In genomic region chr2:163417830-163418229, GRCm38 (mm10) we compare ENCODE assay signal across 9 mouse cellular contexts. TPM values are rescaled to one million over a fixed set of nuclear protein-coding genes. Genes with fewer than 3 reads are reported as not detected.
DNase-seq lines count a peak whose midpoint lies in the region; ATAC-seq and TF ChIP-seq lines count a peak whose summit lies in the region.
"Had no signal": no experiment of that assay in that cellular context is flagged by ENCODE, and none has a peak within 500 bp of the region (broad histone marks: within the 10 kb centered on the region; RNA-seq: fewer than 3 reads in every experiment).

No protein-coding gene starts in this region.

- H3K9me3 ChIP-seq in embryonic facial prominence, embryonic 14.5 days (ENCODE audit: control insufficient read depth, low read length): no peaks in the 10 kb centered on the region
- H3K9me3 ChIP-seq in intestine, embryonic 15.5 days: no peaks in the 10 kb centered on the region
- H3K9me3 ChIP-seq in midbrain, postnatal 0 days (ENCODE audit: low read length): no peaks in the 10 kb centered on the region

- no peaks in the 10 kb centered on the region for H3K27me3 ChIP-seq in embryonic facial prominence, embryonic 14.5 days (replicated peaks; ENCODE audit: control insufficient read depth, insufficient read depth, low read length)
- no peaks in the 10 kb centered on the region for H3K27me3 ChIP-seq in intestine, embryonic 15.5 days (replicated peaks)
- no peaks in the 10 kb centered on the region for H3K27me3 ChIP-seq in midbrain, postnatal 0 days (ENCODE audit: insufficient read depth, low read length)

- H3K36me3 ChIP-seq in embryonic facial prominence, embryonic 14.5 days (ENCODE audit: control insufficient read depth, insufficient read depth, low read length): peaks cover 18% of the 10 kb centered on the region
- H3K36me3 ChIP-seq in intestine, embryonic 15.5 days: peaks cover 6% of the 10 kb centered on the region; the same call in 1 of the 2 replicates
- H3K36me3 ChIP-seq in midbrain, postnatal 0 days (ENCODE audit: insufficient read depth, low read length): peaks cover 3% of the 10 kb centered on the region; the same call in 1 of the 2 replicates

- no peak for DNase-seq in left cerebral cortex, adult 2 months (ENCODE audit: extremely low spot score in 1 of 2, low spot score in 2 of 2)
- DNase-seq in left cerebral cortex, adult 18-20 months (ENCODE audit: low spot score in 2 of 2): no peak
- no peak for DNase-seq in embryonic facial prominence, embryonic 14.5 days (ENCODE audit: low spot score)
- no peak for DNase-seq in midbrain, postnatal 0 days (ENCODE audit: low spot score)
- no peak for DNase-seq in frontal cortex, postnatal 25 days (ENCODE audit: low spot score in 2 of 2)
- DNase-seq in adrenal gland, adult 2 months: no peak
- DNase-seq in yolk sac, embryonic 10.5 days (ENCODE audit: low spot score): no peak
- DNase-seq: lung, adult 18-20 months had no signal

- H3K4me1 ChIP-seq in embryonic facial prominence, embryonic 14.5 days (ENCODE audit: control insufficient read depth, insufficient read depth, low read length): peaks cover 17% of the 10 kb centered on the region
- peaks cover 13% of the 10 kb centered on the region for H3K4me1 ChIP-seq in intestine, embryonic 15.5 days (replicated peaks)
- H3K4me1 ChIP-seq in midbrain, postnatal 0 days (ENCODE audit: insufficient read depth, low read length): peaks cover 15% of the 10 kb centered on the region

- H3K9ac ChIP-seq in embryonic facial prominence, embryonic 14.5 days (ENCODE audit: low read depth, low read length): peak overlapping the region; percentile 94
- H3K9ac ChIP-seq in intestine, embryonic 15.5 days: peak overlapping the region; percentile 93; the same call in 1 of the 2 replicates
- H3K9ac ChIP-seq in midbrain, postnatal 0 days (replicated peaks; ENCODE audit: low read length, poor library complexity, severe bottlenecking): no peak overlapping the region

- peak overlapping the region; percentile 85 for H3K4me2 ChIP-seq in embryonic facial prominence, embryonic 14.5 days (ENCODE audit: low read depth, low read length)
- H3K4me2 ChIP-seq in intestine, embryonic 15.5 days (replicated peaks): peak overlapping the region; percentile 64
- peak overlapping the region; percentile 82; the same call in 1 of the 2 replicates for H3K4me2 ChIP-seq in midbrain, postnatal 0 days (ENCODE audit: low read depth, low read length, poor library complexity, severe bottlenecking)

- intact Hi-C loops in left cerebral cortex, adult 2 months (cut with DNase I): no loop called here

- no peak for TF ChIP-seq CTCF in left cerebral cortex, adult 2 months (IDR thresholded peaks at IDR 0.05)
- no peak for TF ChIP-seq CTCF in midbrain, postnatal 0 days (IDR thresholded peaks at IDR 0.05)

- H3K27ac ChIP-seq in left cerebral cortex, adult 2 months: no peak overlapping the region
- no peak overlapping the region for H3K27ac ChIP-seq in embryonic facial prominence, embryonic 14.5 days (replicated peaks; ENCODE audit: low read depth, low read length)
- H3K27ac ChIP-seq in intestine, embryonic 15.5 days: no peak overlapping the region
- H3K27ac ChIP-seq in midbrain, postnatal 0 days (ENCODE audit: low read depth, low read length): no peak overlapping the region

- H3K4me3 ChIP-seq in left cerebral cortex, adult 2 months: peak overlapping the region; percentile 83; the same call in 1 of the 2 replicates
- peak overlapping the region; percentile 95 for H3K4me3 ChIP-seq in embryonic facial prominence, embryonic 14.5 days (ENCODE audit: low read depth, low read length)
- H3K4me3 ChIP-seq in intestine, embryonic 15.5 days (replicated peaks): peak overlapping the region; percentile 98
- H3K4me3 ChIP-seq in midbrain, postnatal 0 days (ENCODE audit: low read depth, low read length): peak overlapping the region; percentile 94; the same call in 1 of the 2 replicates

- no peak for ATAC-seq in embryonic facial prominence, embryonic 14.5 days (ENCODE audit: low read depth)
- ATAC-seq in intestine, embryonic 15.5 days: no peak
- no peak for ATAC-seq in midbrain, postnatal 0 days (ENCODE audit: low FRiP score)

RNA-seq across cellular contexts. Expression of gene Oser1, which starts 6.7 kb away (rescaled TPM):
- 10 to 100 TPM; 20.7 to 23.8 TPM for total RNA-seq in left cerebral cortex, adult 2 months (2021)
- total RNA-seq in left cerebral cortex, adult 18-20 months (2021): 10 to 100 TPM; 22.2 to 25.0 TPM
- 79.0 and 82.1 TPM in 2 replicates for polyA plus RNA-seq in embryonic facial prominence, embryonic 14.5 days (2014; fragmentation: Nextera tagmentation; extraction: Ambion mirVana)
- polyA plus RNA-seq in intestine, embryonic 15.5 days (2015; fragmentation: Nextera tagmentation; extraction: Ambion mirVana): 83.2 and 87.4 TPM in 2 replicates
- total RNA-seq in midbrain, postnatal 0 days (2014; rRNA removed): 27.6 and 29.9 TPM in 2 replicates
- 63.8 and 64.7 TPM in 2 replicates for polyA plus RNA-seq in midbrain, postnatal 0 days (2015; fragmentation: Nextera tagmentation; extraction: Ambion mirVana)
- 10 to 100 TPM; 29.2 to 49.2 TPM for total RNA-seq in adrenal gland, adult 2 months (2021)
- 3.0 TPM in 2 replicates for polyA plus RNA-seq in adrenal gland, adult 2 months (2012; rRNA removed)

RNA-seq across cellular contexts. Expression of gene Jph2, which starts 20.0 kb away (rescaled TPM):
- total RNA-seq in left cerebral cortex, adult 2 months (2021): under 1 TPM; 0.63 to 0.81 TPM
- total RNA-seq in left cerebral cortex, adult 18-20 months (2021): under 1 TPM; 0.56 to 0.58 TPM
- 3.5 and 4.1 TPM in 2 replicates for polyA plus RNA-seq in embryonic facial prominence, embryonic 14.5 days (2014; fragmentation: Nextera tagmentation; extraction: Ambion mirVana)
- 8.5 and 9.8 TPM in 2 replicates for polyA plus RNA-seq in intestine, embryonic 15.5 days (2015; fragmentation: Nextera tagmentation; extraction: Ambion mirVana)
- total RNA-seq in midbrain, postnatal 0 days (2014; rRNA removed): 2.3 and 3.5 TPM in 2 replicates
- polyA plus RNA-seq in midbrain, postnatal 0 days (2015; fragmentation: Nextera tagmentation; extraction: Ambion mirVana): 1.5 and 2.2 TPM in 2 replicates
- total RNA-seq in adrenal gland, adult 2 months (2021): 1 to 10 TPM; 3.1 to 6.2 TPM
- polyA plus RNA-seq in adrenal gland, adult 2 months (2012; rRNA removed): 8.2 and 8.3 TPM in 2 replicates

RNA-seq across cellular contexts. Expression of gene Gdap1l1, which starts 20.4 kb away (rescaled TPM):
- total RNA-seq in left cerebral cortex, adult 2 months (2021): 10 to 100 TPM; 67.7 to 70.7 TPM
- 10 to 100 TPM; 71.5 to 73.3 TPM for total RNA-seq in left cerebral cortex, adult 18-20 months (2021)
- 6.2 and 6.9 TPM in 2 replicates for polyA plus RNA-seq in embryonic facial prominence, embryonic 14.5 days (2014; fragmentation: Nextera tagmentation; extraction: Ambion mirVana)
- polyA plus RNA-seq in intestine, embryonic 15.5 days (2015; fragmentation: Nextera tagmentation; extraction: Ambion mirVana): 5.9 and 6.1 TPM in 2 replicates
- 150 and 182 TPM in 2 replicates for total RNA-seq in midbrain, postnatal 0 days (2014; rRNA removed)
- 147 and 155 TPM in 2 replicates for polyA plus RNA-seq in midbrain, postnatal 0 days (2015; fragmentation: Nextera tagmentation; extraction: Ambion mirVana)
- total RNA-seq in adrenal gland, adult 2 months (2021): 1 to 10 TPM; 2.2 to 4.2 TPM
- 6.5 and 8.7 TPM in 2 replicates for polyA plus RNA-seq in adrenal gland, adult 2 months (2012; rRNA removed)

RNA-seq across cellular contexts. Expression of gene Fitm2, which starts 54.6 kb away (rescaled TPM):
- total RNA-seq in left cerebral cortex, adult 2 months (2021): 10 to 100 TPM; 19.2 to 20.2 TPM
- 10 to 100 TPM; 20.1 to 20.8 TPM for total RNA-seq in left cerebral cortex, adult 18-20 months (2021)
- 11.3 and 12.6 TPM in 2 replicates for polyA plus RNA-seq in embryonic facial prominence, embryonic 14.5 days (2014; fragmentation: Nextera tagmentation; extraction: Ambion mirVana)
- 10.4 and 10.8 TPM in 2 replicates for polyA plus RNA-seq in intestine, embryonic 15.5 days (2015; fragmentation: Nextera tagmentation; extraction: Ambion mirVana)
- 24.5 and 29.9 TPM in 2 replicates for total RNA-seq in midbrain, postnatal 0 days (2014; rRNA removed)
- 15.3 and 15.4 TPM in 2 replicates for polyA plus RNA-seq in midbrain, postnatal 0 days (2015; fragmentation: Nextera tagmentation; extraction: Ambion mirVana)
- total RNA-seq in adrenal gland, adult 2 months (2021): 100 to 1,000 TPM in 1 of 2 experiments, 10 to 100 TPM in 1; 88.8 to 102 TPM
- 58.7 and 60.9 TPM in 2 replicates for polyA plus RNA-seq in adrenal gland, adult 2 months (2012; rRNA removed)

Comparison
In these comparisons a context has a peak if more than half of its experiments do, and no peak if none do; other contexts are left out.
1. RNA of gene Gdap1l1, which starts 20.4 kb away (total RNA-seq): 150 to 182 TPM in midbrain, postnatal 0 days, 71.5 to 73.3 TPM in left cerebral cortex, adult 18-20 months and 67.7 to 70.7 TPM in left cerebral cortex, adult 2 months; 2.2 to 4.2 TPM in adrenal gland, adult 2 months; every median in the first group is over 10 times any median in the second.
2. Peak in every context shown above with its lines, with median percentiles within 50 percentile points of each other: H3K4me3 ChIP-seq and H3K4me2 ChIP-seq.